Mouse (Mus musculus): Measurements from ENCODE around the gene Scmh1.

DNA sequence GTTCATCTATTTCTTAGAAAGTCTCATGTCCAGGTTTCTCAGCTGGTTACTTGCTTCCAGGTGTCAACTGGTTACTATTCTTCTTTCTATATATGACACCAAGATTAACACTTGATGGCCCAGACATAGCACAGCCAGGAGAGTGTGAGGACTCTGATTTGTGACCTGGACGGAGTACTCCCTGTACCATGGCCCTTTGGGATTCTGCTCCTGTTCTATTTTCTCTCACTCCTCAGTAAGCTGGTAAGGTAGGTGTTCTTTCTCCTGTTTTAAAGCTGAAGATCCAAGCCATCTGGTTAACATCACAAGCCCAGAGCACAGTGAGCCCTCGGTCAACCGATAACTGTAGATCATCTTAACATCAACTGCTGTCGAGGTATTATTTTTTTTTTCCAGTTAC, 12.7 kb upstream of the Scmh1 start:
- TF ChIP-seq CTCF (IDR thresholded peaks at IDR 0.05; ENCODE audit: borderline replicate concordance, insufficient read depth, low read depth, low read length): no peak
- no peak for TF ChIP-seq POLR2A (IDR thresholded peaks at IDR 0.05; ENCODE audit: borderline replicate concordance, insufficient read depth, low read length)

Data from cerebellum, adult 2 months (tissue).